Mouse (Mus musculus): ENCODE results near the gene Scaf4. TPM values are rescaled to one million over a fixed set of nuclear protein-coding genes. Genes with fewer than 3 reads are reported as not detected.

Scaf4 gene
- polyA plus RNA-seq, 1 experiment from 2014 or later = 16.3 TPM

GRCm38 (mm10) chr16:90310488-90311135 is 26.3 kb upstream of the Scaf4 start:
- H3K36me3 ChIP-seq = no peaks in the 10 kb centered on the region
- no peaks in the 10 kb centered on the region for H3K27me3 ChIP-seq (replicated peaks)
- H3K4me1 ChIP-seq = no peaks in the 10 kb centered on the region
- no peak overlapping the region for H3K27ac ChIP-seq (replicated peaks)
- no peak overlapping the region for H3K4me3 ChIP-seq
- H3K9me3 ChIP-seq = no peaks in the 10 kb centered on the region
- H3K4me2 ChIP-seq = no peak overlapping the region
- no peak for ATAC-seq (ENCODE audit: extremely low read depth, insufficient number of reproducible peaks, low FRiP score, low TSS enrichment)
- no peak overlapping the region for H3K9ac ChIP-seq
- WGBS = 74% methylated on average over 11 of the region's 11 CpGs

GRCm38 (mm10) chr16:90309784-90310183 is 25.5 kb upstream of the Scaf4 start:
- WGBS = 64% methylated on average over 3 of the region's 3 CpGs
- Histone ChIP-seq H3K9ac (no peak overlapping the region), H3K9me3 (no peaks in the 10 kb centered on the region)

GRCm38 (mm10) chr16:90303988-90304299 is 19.6 kb upstream of the Scaf4 start:
- Histone ChIP-seq H3K9ac (no peak overlapping the region), H3K4me1 (peaks cover 15% of the 10 kb centered on the region), H3K4me3 (no peak overlapping the region), H3K9me3 (no peaks in the 10 kb centered on the region), H3K27ac (replicated peaks) (no peak overlapping the region; the same call in 1 of the 2 replicates), H3K27me3 (replicated peaks) (peaks cover 9% of the 10 kb centered on the region), H3K36me3 (no peaks in the 10 kb centered on the region), H3K4me2 (no peak overlapping the region)
- 37% methylated on average over 2 of the region's 2 CpGs for WGBS
- no peak for ATAC-seq (ENCODE audit: extremely low read depth, insufficient number of reproducible peaks, low FRiP score, low TSS enrichment)

More at GRCm38 (mm10) chr16:90309784-90310183, 25.5 kb upstream of the Scaf4 start:
- Histone ChIP-seq H3K36me3 (no peaks in the 10 kb centered on the region), H3K27ac (replicated peaks) (no peak overlapping the region), H3K4me3 (no peak overlapping the region), H3K27me3 (replicated peaks) (no peaks in the 10 kb centered on the region), H3K4me1 (no peaks in the 10 kb centered on the region), H3K4me2 (no peak overlapping the region)
- no peak for ATAC-seq (ENCODE audit: extremely low read depth, insufficient number of reproducible peaks, low FRiP score, low TSS enrichment)

- Histone ChIP-seq H3K27me3 (replicated peaks) (peaks cover 14% of the 10 kb centered on the region), H3K4me2 (no peak overlapping the region), H3K9me3 (no peaks in the 10 kb centered on the region), H3K4me1 (peaks cover 17% of the 10 kb centered on the region), H3K9ac (no peak overlapping the region), H3K4me3 (no peak overlapping the region), H3K36me3 (no peaks in the 10 kb centered on the region), H3K27ac (replicated peaks) (no peak overlapping the region; the same call in 1 of the 2 replicates)
- no peak for ATAC-seq (ENCODE audit: extremely low read depth, insufficient number of reproducible peaks, low FRiP score, low TSS enrichment)
- 55% methylated on average over 9 of the region's 9 CpGs for WGBS
These were observed 19.1 kb upstream of the Scaf4 start for GRCm38 (mm10) chr16:90303286-90303987.

GRCm38 (mm10) chr16:90301706-90302105 is 17.4 kb upstream of the Scaf4 start:
- H3K4me3 ChIP-seq = no peak overlapping the region
- no peaks in the 10 kb centered on the region for H3K36me3 ChIP-seq
- 85% methylated on average over 10 of the region's 10 CpGs for WGBS
- H3K27me3 ChIP-seq (replicated peaks) = peaks cover 20% of the 10 kb centered on the region
- ATAC-seq (ENCODE audit: extremely low read depth, insufficient number of reproducible peaks, low FRiP score, low TSS enrichment) = no peak
- H3K4me1 ChIP-seq = peaks cover 24% of the 10 kb centered on the region
- no peak overlapping the region for H3K4me2 ChIP-seq
- H3K27ac ChIP-seq (replicated peaks) = no peak overlapping the region
- H3K9ac ChIP-seq = no peak overlapping the region
- no peaks in the 10 kb centered on the region for H3K9me3 ChIP-seq

- WGBS = 86% methylated on average over 11 of the region's 11 CpGs
- no peaks in the 10 kb centered on the region for H3K36me3 ChIP-seq
- no peak overlapping the region for H3K4me2 ChIP-seq
- no peak overlapping the region for H3K4me3 ChIP-seq
- no peak for ATAC-seq (ENCODE audit: extremely low read depth, insufficient number of reproducible peaks, low FRiP score, low TSS enrichment)
- H3K27ac ChIP-seq (replicated peaks) = no peak overlapping the region
- H3K4me1 ChIP-seq = peaks cover 24% of the 10 kb centered on the region
- H3K9ac ChIP-seq = no peak overlapping the region
- H3K27me3 ChIP-seq (replicated peaks) = peaks cover 20% of the 10 kb centered on the region
- H3K9me3 ChIP-seq = no peaks in the 10 kb centered on the region
These were observed 16.6 kb upstream of the Scaf4 start for GRCm38 (mm10) chr16:90300896-90301295.

GRCm38 (mm10) chr16:90299591-90299990 is 15.3 kb upstream of the Scaf4 start:
- no peak overlapping the region for H3K4me2 ChIP-seq
- no peak overlapping the region for H3K9ac ChIP-seq
- no peak overlapping the region for H3K27ac ChIP-seq (replicated peaks)
- ATAC-seq (ENCODE audit: extremely low read depth, insufficient number of reproducible peaks, low FRiP score, low TSS enrichment) = no peak
- peaks cover 20% of the 10 kb centered on the region for H3K27me3 ChIP-seq (replicated peaks)
- H3K4me3 ChIP-seq = no peak overlapping the region
- H3K9me3 ChIP-seq = no peaks in the 10 kb centered on the region
- H3K4me1 ChIP-seq = peaks cover 24% of the 10 kb centered on the region
- no peaks in the 10 kb centered on the region for H3K36me3 ChIP-seq

GRCm38 (mm10) chr16:90298426-90299300 is 14.4 kb upstream of the Scaf4 start:
- Histone ChIP-seq H3K4me2 (peak overlapping the region; percentile 53), H3K36me3 (no peaks in the 10 kb centered on the region), H3K4me3 (peak overlapping the region; percentile 7), H3K9me3 (no peaks in the 10 kb centered on the region), H3K4me1 (peaks cover 20% of the 10 kb centered on the region), H3K27ac (replicated peaks) (no peak overlapping the region), H3K9ac (no peak overlapping the region), H3K27me3 (replicated peaks) (peaks cover 20% of the 10 kb centered on the region)
- 23% methylated on average over 21 of the region's 21 CpGs for WGBS
- no peak for ATAC-seq (ENCODE audit: extremely low read depth, insufficient number of reproducible peaks, low FRiP score, low TSS enrichment)

- Histone ChIP-seq H3K36me3 (no peaks in the 10 kb centered on the region), H3K9me3 (no peaks in the 10 kb centered on the region), H3K4me2 (peak overlapping the region; percentile 53), H3K27ac (replicated peaks) (no peak overlapping the region), H3K27me3 (replicated peaks) (peaks cover 20% of the 10 kb centered on the region), H3K9ac (peak overlapping the region; percentile 47; the same call in 1 of the 2 replicates), H3K4me3 (peak overlapping the region; percentile 7), H3K4me1 (peaks cover 11% of the 10 kb centered on the region)
- 17% methylated on average over 20 of the region's 22 CpGs for WGBS
- no peak for ATAC-seq (ENCODE audit: extremely low read depth, insufficient number of reproducible peaks, low FRiP score, low TSS enrichment)
These were observed 13.4 kb upstream of the Scaf4 start for GRCm38 (mm10) chr16:90297479-90298425.

- Histone ChIP-seq H3K4me1 (peaks cover 3% of the 10 kb centered on the region; the same call in 1 of the 2 replicates), H3K9ac (no peak overlapping the region), H3K4me3 (no peak overlapping the region), H3K27me3 (replicated peaks) (no peaks in the 10 kb centered on the region), H3K9me3 (no peaks in the 10 kb centered on the region), H3K4me2 (no peak overlapping the region), H3K36me3 (no peaks in the 10 kb centered on the region), H3K27ac (replicated peaks) (no peak overlapping the region)
- no peak for ATAC-seq (ENCODE audit: extremely low read depth, insufficient number of reproducible peaks, low FRiP score, low TSS enrichment)
- 43% methylated on average over 6 of the region's 6 CpGs for WGBS
These were observed 7.4 kb upstream of the Scaf4 start for GRCm38 (mm10) chr16:90291675-90292074.
